Mouse (Mus musculus) c-Kit-positive CD71-negative TER-119-negative erythroid progenitor cells, embryonic 14.5 days (primary cell): ENCODE data around the gene Rbfox2.

Experiments
- DNase-seq: peaks from one replicate; pipeline ENCODE4 v3.0.0-alpha.2; 2013; ENCODE audit warnings: low read depth

The Rbfox2 gene

GRCm38 (mm10) chr15:77234296-77234695 is 72.5 kb downstream of the Rbfox2 start:
- DNase-seq: no peak

GRCm38 (mm10) chr15:77230144-77230543 is 76.7 kb downstream of the Rbfox2 start:
- DNase-seq: no peak

- DNase-seq: no peak
Measured at GRCm38 (mm10) chr15:77226831-77227354, 79.9 kb downstream of the Rbfox2 start.

GRCm38 (mm10) chr15:77225858-77226257 is 80.9 kb downstream of the Rbfox2 start:
- no peak for DNase-seq

- DNase-seq: peak; percentile 13
Measured at GRCm38 (mm10) chr15:77225274-77225673, 81.5 kb downstream of the Rbfox2 start.

- no peak for DNase-seq
Measured at GRCm38 (mm10) chr15:77220833-77221232, 86.0 kb downstream of the Rbfox2 start.

GRCm38 (mm10) chr15:77220137-77220536 is 86.7 kb downstream of the Rbfox2 start:
- peak; percentile 12 for DNase-seq

- DNase-seq: no peak
Measured at GRCm38 (mm10) chr15:77219571-77219970, 87.2 kb downstream of the Rbfox2 start.

GRCm38 (mm10) chr15:77218007-77218406 is 88.8 kb downstream of the Rbfox2 start:
- no peak for DNase-seq

GRCm38 (mm10) chr15:77217523-77217922 is 89.3 kb downstream of the Rbfox2 start:
- DNase-seq: no peak

GRCm38 (mm10) chr15:77216704-77217103 is 90.1 kb downstream of the Rbfox2 start:
- DNase-seq: no peak

- DNase-seq: no peak
Measured at GRCm38 (mm10) chr15:77215178-77215800, 91.5 kb downstream of the Rbfox2 start.

- no peak for DNase-seq
Measured at GRCm38 (mm10) chr15:77214410-77215107, 92.2 kb downstream of the Rbfox2 start.

GRCm38 (mm10) chr15:77213829-77214228 is 93.0 kb downstream of the Rbfox2 start:
- no peak for DNase-seq

- no peak for DNase-seq
Measured at GRCm38 (mm10) chr15:77212818-77213217, 94.0 kb downstream of the Rbfox2 start.

- DNase-seq: no peak
Measured at GRCm38 (mm10) chr15:77212217-77212757, 94.5 kb downstream of the Rbfox2 start.

GRCm38 (mm10) chr15:77206996-77207395 is 99.8 kb downstream of the Rbfox2 start:
- DNase-seq: no peak

GRCm38 (mm10) chr15:77204951-77205350 is 101.9 kb downstream of the Rbfox2 start:
- DNase-seq: no peak

GRCm38 (mm10) chr15:77203255-77203981 is 103.4 kb downstream of the Rbfox2 start:
- DNase-seq: no peak

- DNase-seq: no peak
Measured at GRCm38 (mm10) chr15:77202881-77203254, 103.9 kb downstream of the Rbfox2 start.

- DNase-seq: no peak
Measured at GRCm38 (mm10) chr15:77202223-77202622, 104.6 kb downstream of the Rbfox2 start.

GRCm38 (mm10) chr15:77196827-77197226 is 110.0 kb downstream of the Rbfox2 start:
- DNase-seq: no peak

GRCm38 (mm10) chr15:77196001-77196400 is 110.8 kb downstream of the Rbfox2 start:
- DNase-seq: no peak
